Mouse (Mus musculus): ENCODE results near the gene Rgs8. TPM values are rescaled to one million over a fixed set of nuclear protein-coding genes. Genes with fewer than 3 reads are reported as not detected.

Gene Rgs8
- total and polyA plus RNA-seq, 3 experiments, result 0.06 TPM; not detected in 2

DNA sequence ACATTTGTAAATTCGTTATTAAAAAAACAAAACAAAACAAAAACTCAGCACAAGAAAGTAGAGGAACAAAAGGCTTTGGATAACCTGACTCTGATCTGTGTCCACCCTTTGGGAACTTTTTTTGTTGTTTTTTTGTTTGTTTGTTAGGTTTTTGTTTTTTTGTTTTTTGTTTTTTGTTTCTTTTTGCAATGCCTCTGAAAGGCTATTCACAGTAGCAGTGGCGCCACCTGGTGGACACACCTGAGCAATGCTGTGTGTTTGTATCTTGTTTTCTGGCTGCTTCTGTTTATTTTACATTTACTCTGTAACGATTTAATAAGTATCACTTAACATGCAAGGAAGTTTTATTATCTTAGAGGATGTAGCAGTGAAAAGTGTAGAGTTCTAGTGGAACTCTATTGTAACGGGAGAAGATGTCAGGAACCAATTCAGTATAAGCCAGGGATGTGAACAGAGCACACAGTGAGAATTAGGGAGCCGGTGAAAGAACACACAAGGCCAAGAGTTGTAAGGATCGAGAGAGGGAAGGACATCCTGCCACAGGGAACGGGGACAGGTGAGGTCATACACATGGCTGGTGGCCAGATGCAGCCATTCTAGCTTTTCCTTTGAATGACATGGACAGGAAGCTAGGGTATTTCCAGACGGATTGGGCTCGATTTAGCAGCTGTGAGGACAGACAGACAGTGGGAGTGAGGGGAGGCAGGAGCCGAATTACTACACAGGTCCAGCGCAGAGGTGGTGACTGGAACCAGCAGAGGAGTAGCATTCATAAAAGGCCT, 89.7 kb downstream of the Rgs8 start:
- H3K4me1 ChIP-seq (ENCODE audit: control insufficient read depth, insufficient read depth, low read length), result peaks cover 3% of the 10 kb centered on the region
- no peak overlapping the region; the same call in 1 of the 2 replicates for H3K27ac ChIP-seq
- 22% methylated on average over 11 of the region's 11 CpGs for WGBS
- H3K79me2 ChIP-seq (replicated peaks; ENCODE audit: control insufficient read depth, insufficient read depth, low read length), result no peaks in the 10 kb centered on the region
- H3K27me3 ChIP-seq (ENCODE audit: control insufficient read depth, insufficient read depth, low read length), result no peaks in the 10 kb centered on the region
- H3K4me3 ChIP-seq, result peak overlapping the region; percentile 17; the same call in 1 of the 2 replicates
- DNase-seq, result peak; percentile 70 to 83
- no peak overlapping the region for H3K9ac ChIP-seq (ENCODE audit: low read depth, low read length)
- H3K36me3 ChIP-seq (ENCODE audit: control insufficient read depth, insufficient read depth, low read length), result no peaks in the 10 kb centered on the region
- intact Hi-C loops (cut with DNase I), result loop anchor here (1.0 to 5.0 kb wide), 3 partner anchors 100 to 255 kb away; partner anchors contain the start of gene Dhx9
- TF ChIP-seq CTCF (IDR thresholded peaks at IDR 0.05), result peak; percentile 98
- peak; percentile 71; the same call in 1 of the 2 replicates for TF ChIP-seq EP300 (IDR thresholded peaks at IDR 0.05; ENCODE audit: insufficient read depth, low read depth, low read length)
- TF ChIP-seq POLR2A (IDR thresholded peaks at IDR 0.05; ENCODE audit: insufficient read depth, low read depth, low read length), result no peak

DNA sequence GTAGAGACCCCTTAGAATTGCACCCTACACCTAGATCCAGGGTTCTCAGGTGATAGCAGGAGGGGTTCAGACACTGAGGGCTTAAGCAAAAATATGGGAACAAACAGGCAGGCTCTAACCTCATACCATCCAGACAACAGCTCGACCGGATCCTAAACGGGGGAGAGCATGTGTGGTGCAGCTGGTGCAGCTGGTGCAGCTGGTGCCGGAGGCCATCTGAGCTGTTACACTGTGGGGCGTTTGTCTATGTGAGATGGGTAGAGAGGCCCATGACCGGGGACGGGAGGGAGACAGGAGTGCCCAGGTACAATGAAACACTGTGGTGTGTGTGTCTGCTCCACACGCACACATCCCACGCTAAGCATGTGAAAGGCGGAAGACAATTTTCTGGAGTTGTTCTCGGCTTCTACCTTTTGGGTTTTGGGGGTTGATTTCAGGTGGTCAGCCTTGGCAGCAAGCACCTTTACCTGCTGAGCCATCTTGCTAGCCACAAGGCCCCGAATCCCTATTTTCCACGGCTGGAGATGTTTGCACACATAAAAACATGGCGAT, 93.4 kb downstream of the Rgs8 start:
- H3K36me3 ChIP-seq (ENCODE audit: control insufficient read depth, insufficient read depth, low read length), result no peaks in the 10 kb centered on the region
- H3K4me1 ChIP-seq (ENCODE audit: control insufficient read depth, insufficient read depth, low read length), result peaks cover 6% of the 10 kb centered on the region; the same call in 1 of the 2 replicates
- TF ChIP-seq CTCF (IDR thresholded peaks at IDR 0.05) (no peak), EP300 (IDR thresholded peaks at IDR 0.05; ENCODE audit: insufficient read depth, low read depth, low read length) (no peak), POLR2A (IDR thresholded peaks at IDR 0.05; ENCODE audit: insufficient read depth, low read depth, low read length) (no peak)
- H3K27ac ChIP-seq, result no peak overlapping the region
- H3K27me3 ChIP-seq (ENCODE audit: control insufficient read depth, insufficient read depth, low read length), result no peaks in the 10 kb centered on the region
- H3K79me2 ChIP-seq (replicated peaks; ENCODE audit: control insufficient read depth, insufficient read depth, low read length), result no peaks in the 10 kb centered on the region
- DNase-seq, result no peak
- intact Hi-C loops (cut with DNase I), result loop anchor here (1.0 to 5.0 kb wide), 2 partner anchors 61 to 189 kb away; no protein-coding TSS in a partner anchor
- WGBS, result 83% methylated on average over 14 of the region's 14 CpGs
- no peak overlapping the region for H3K9ac ChIP-seq (ENCODE audit: low read depth, low read length)
- H3K4me3 ChIP-seq, result no peak overlapping the region

DNA sequence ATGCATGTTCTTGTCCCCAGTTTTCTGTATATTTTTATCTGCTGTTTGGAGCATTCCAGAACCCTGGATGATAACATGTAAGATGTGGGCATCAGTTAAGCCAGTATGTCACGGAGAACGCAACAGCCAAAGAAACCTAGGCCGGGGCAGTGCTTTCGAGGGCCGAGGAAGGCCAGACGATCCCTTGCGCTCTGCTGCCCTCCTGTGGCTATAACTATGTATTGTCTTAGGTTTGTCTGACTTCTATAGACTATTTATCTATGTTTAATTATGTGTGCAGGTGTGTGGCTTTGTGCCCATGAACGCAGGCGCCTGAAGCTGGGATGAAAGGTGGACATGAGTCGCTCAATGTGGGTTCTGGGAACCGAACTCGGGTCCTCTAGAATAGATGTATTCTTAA, 93.9 kb downstream of the Rgs8 start:
- H3K4me3 ChIP-seq, result no peak overlapping the region
- WGBS, result 4% methylated on average over 12 of the region's 12 CpGs

GRCm38 (mm10) chr1:153747861-153748530, 95.2 kb downstream of the Rgs8 start:
- DNase-seq, result no peak
- no peak overlapping the region; the same call in 1 of the 2 replicates for H3K27ac ChIP-seq
- no peaks in the 10 kb centered on the region for H3K79me2 ChIP-seq (replicated peaks; ENCODE audit: control insufficient read depth, insufficient read depth, low read length)
- H3K4me3 ChIP-seq, result no peak overlapping the region
- H3K4me1 ChIP-seq (ENCODE audit: control insufficient read depth, insufficient read depth, low read length), result peaks cover 12% of the 10 kb centered on the region
- H3K9ac ChIP-seq (ENCODE audit: low read depth, low read length), result no peak overlapping the region
- TF ChIP-seq POLR2A (IDR thresholded peaks at IDR 0.05; ENCODE audit: insufficient read depth, low read depth, low read length) (no peak), EP300 (IDR thresholded peaks at IDR 0.05; ENCODE audit: insufficient read depth, low read depth, low read length) (no peak), CTCF (IDR thresholded peaks at IDR 0.05) (no peak)
- WGBS, result 23% methylated on average over 12 of the region's 12 CpGs
- H3K27me3 ChIP-seq (ENCODE audit: control insufficient read depth, insufficient read depth, low read length), result no peaks in the 10 kb centered on the region
- H3K36me3 ChIP-seq (ENCODE audit: control insufficient read depth, insufficient read depth, low read length), result no peaks in the 10 kb centered on the region
- intact Hi-C loops (cut with DNase I), result loop anchor here (2.0 to 5.0 kb wide), 2 partner anchors 59 to 433 kb away; no protein-coding TSS in a partner anchor

More for the DNA sequence above, 93.9 kb downstream of the Rgs8 start:
- peak; percentile 68 to 72 for DNase-seq
- Histone ChIP-seq H3K27me3 (ENCODE audit: control insufficient read depth, insufficient read depth, low read length) (no peaks in the 10 kb centered on the region), H3K36me3 (ENCODE audit: control insufficient read depth, insufficient read depth, low read length) (no peaks in the 10 kb centered on the region), H3K4me1 (ENCODE audit: control insufficient read depth, insufficient read depth, low read length) (peaks cover 10% of the 10 kb centered on the region), H3K27ac (no peak overlapping the region), H3K79me2 (replicated peaks; ENCODE audit: control insufficient read depth, insufficient read depth, low read length) (no peaks in the 10 kb centered on the region), H3K9ac (ENCODE audit: low read depth, low read length) (no peak overlapping the region)
- intact Hi-C loops (cut with DNase I), result loop anchor here (1.0 to 5.0 kb wide), 2 partner anchors 61 to 189 kb away; no protein-coding TSS in a partner anchor
- TF ChIP-seq EP300 (IDR thresholded peaks at IDR 0.05; ENCODE audit: insufficient read depth, low read depth, low read length) (peak; percentile 81), POLR2A (IDR thresholded peaks at IDR 0.05; ENCODE audit: insufficient read depth, low read depth, low read length) (no peak), CTCF (IDR thresholded peaks at IDR 0.05) (peak; percentile 92)

DNA sequence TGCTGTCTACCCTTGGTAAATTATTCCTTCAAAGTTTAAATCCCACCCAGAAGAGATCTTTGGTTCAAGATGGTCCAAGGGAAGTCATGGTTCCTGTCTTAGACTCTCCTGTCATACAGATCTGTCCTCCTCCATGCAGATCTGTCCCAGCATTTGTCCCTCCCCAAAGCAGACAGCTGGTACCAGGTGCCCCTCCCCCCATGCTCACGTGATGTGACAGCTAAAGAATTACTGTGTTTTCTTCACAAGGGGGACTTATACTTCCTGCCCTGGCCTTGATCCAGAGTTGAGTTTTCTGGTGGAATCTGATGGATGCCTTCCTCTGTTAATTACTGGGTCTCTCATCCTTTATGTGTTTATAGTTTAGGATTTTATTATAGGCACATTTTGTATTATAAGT, 95.7 kb downstream of the Rgs8 start:
- H3K4me1 ChIP-seq (ENCODE audit: control insufficient read depth, insufficient read depth, low read length), result peaks cover 12% of the 10 kb centered on the region
- H3K9ac ChIP-seq (ENCODE audit: low read depth, low read length), result no peak overlapping the region
- H3K4me3 ChIP-seq, result no peak overlapping the region
- TF ChIP-seq EP300 (IDR thresholded peaks at IDR 0.05; ENCODE audit: insufficient read depth, low read depth, low read length) (no peak), CTCF (IDR thresholded peaks at IDR 0.05) (no peak), POLR2A (IDR thresholded peaks at IDR 0.05; ENCODE audit: insufficient read depth, low read depth, low read length) (no peak)
- H3K36me3 ChIP-seq (ENCODE audit: control insufficient read depth, insufficient read depth, low read length), result no peaks in the 10 kb centered on the region
- WGBS, result 0% methylated on average over 1 of the region's 1 CpGs
- peak in 1 of 2 experiments; percentile 27 for DNase-seq
- H3K27me3 ChIP-seq (ENCODE audit: control insufficient read depth, insufficient read depth, low read length), result no peaks in the 10 kb centered on the region
- peak overlapping the region; percentile 76 for H3K27ac ChIP-seq
- no peaks in the 10 kb centered on the region for H3K79me2 ChIP-seq (replicated peaks; ENCODE audit: control insufficient read depth, insufficient read depth, low read length)
- intact Hi-C loops (cut with DNase I), result loop anchor here (2.0 to 5.0 kb wide), 2 partner anchors 59 to 432 kb away; no protein-coding TSS in a partner anchor
